Mouse (Mus musculus) CD4-positive, CD25-positive, alpha-beta regulatory T cell, adult 2 months (primary cell): ENCODE results near the gene Asz1.

Experiments used
- DNase-seq: peaks from one replicate; pipeline ENCODE4 v3.0.0-alpha.2; 2012; ENCODE audit warnings: low read depth, low spot score

Asz1 gene

GRCm38 (mm10) chr6:18007356-18007755 is 101.5 kb downstream of the Asz1 start:
- DNase-seq = no peak

DNA sequence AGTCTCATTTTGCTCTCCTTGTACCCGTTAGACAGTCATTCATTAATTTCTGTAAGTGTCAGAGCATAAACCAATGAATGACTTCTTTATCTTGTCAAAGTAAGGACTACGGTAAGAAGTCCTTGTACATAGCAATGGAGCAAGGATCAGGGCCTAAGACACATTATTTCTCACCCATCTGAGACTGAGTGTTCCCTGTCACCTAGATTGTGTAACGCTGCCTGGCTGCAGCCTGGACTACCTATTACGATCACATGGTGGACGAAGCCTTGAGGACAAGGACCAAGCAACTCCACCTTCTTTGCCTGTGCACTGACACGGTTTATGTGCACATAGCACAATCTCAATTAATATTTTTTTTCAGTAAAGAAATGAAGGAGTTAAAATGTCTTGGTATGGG is 106.8 kb downstream of the Asz1 start:
- DNase-seq = no peak
